Mouse (Mus musculus) forebrain, embryonic 13.5 days (tissue): Measurements from ENCODE around the gene Ganab. TPM values are rescaled to one million over a fixed set of nuclear protein-coding genes. Genes with fewer than 3 reads are reported as not detected.

ENCODE experiments used
- ATAC-seq: fragments of 200-750 bp; cut with Nextera tagmentation; 2 replicates; pipeline ENCODE4 v1.8.0; 2017
- H3K27ac ChIP-seq: fragments of 300-500 bp; sonication (generic); 2 replicates; pipeline ENCODE4 v1.5.1; 2015; ENCODE audit warnings: inconsistent platforms, mild to moderate bottlenecking, moderate library complexity
- H3K27me3 ChIP-seq: fragments of 300-500 bp; sonication (generic); 2 replicates; pipeline ENCODE4 v1.6.1; 2015; ENCODE audit warnings: mild to moderate bottlenecking, inconsistent platforms
- H3K36me3 ChIP-seq: fragments of 300-500 bp; sonication (generic); 2 replicates; pipeline ENCODE4 v1.6.1; 2015; ENCODE audit warnings: mild to moderate bottlenecking, inconsistent platforms; ENCODE audit not compliant: poor library complexity, severe bottlenecking
- H3K4me1 ChIP-seq: fragments of 300-500 bp; sonication (generic); 2 replicates; pipeline ENCODE4 v1.6.1; 2015; ENCODE audit warnings: inconsistent platforms
- H3K4me2 ChIP-seq: fragments of 300-500 bp; sonication (generic); 2 replicates; pipeline ENCODE4 v1.6.1; 2015; ENCODE audit warnings: inconsistent platforms, mild to moderate bottlenecking, moderate library complexity
- H3K4me3 ChIP-seq: fragments of 300-500 bp; sonication (generic); 2 replicates; pipeline ENCODE4 v1.5.1; 2015; ENCODE audit warnings: mild to moderate bottlenecking, inconsistent platforms
- H3K9ac ChIP-seq: fragments of 300-500 bp; sonication (generic); 2 replicates; pipeline ENCODE4 v1.6.1; 2015; ENCODE audit warnings: mild to moderate bottlenecking, inconsistent platforms
- H3K9me3 ChIP-seq: fragments of 300-500 bp; sonication (generic); replicated peaks from 2 replicates; pipeline ENCODE4 v1.6.1; 2016; ENCODE audit warnings: inconsistent platforms
- WGBS: fragments of 180-500 bp; shearing (Covaris S2); methylation state at CpG from one replicate; pipeline ENCODE4 v1.1.7; 2015; 5-methylcytosine and 5-hydroxymethylcytosine counted together
- polyA plus RNA-seq: library from polyadenylated mRNA; unstranded; fragments of >200 nt; fragmentation: Nextera tagmentation; extraction: Ambion mirVana; gene quantifications from 2 replicates; pipeline ENCODE4 v1.2.1, GENCODE M21; 2015

The Ganab gene
- polyA plus RNA-seq, 1 experiment from 2014 or later: 83.6 TPM

- 3% methylated on average over 38 of the region's 50 CpGs for WGBS
- H3K4me3 ChIP-seq: peak within 1 kb of the TSS; percentile 80
- ATAC-seq: peak; percentile 98
These were observed 22.3 kb downstream of the Ganab start, which contains the start of gene B3gat3 for GRCm38 (mm10) chr19:8920073-8920736. TSS of gene B3gat3 (plus strand) at chr19:8920374.

GRCm38 (mm10) chr19:8920836-8921291 lies 23.0 kb downstream of the Ganab start:
- ATAC-seq: peak; percentile 0; the same call in 1 of the 2 replicates
- peak overlapping the region; percentile 84 for H3K9ac ChIP-seq
- peak overlapping the region; percentile 74 for H3K27ac ChIP-seq
- H3K36me3 ChIP-seq: peaks cover 21% of the 10 kb centered on the region
- H3K27me3 ChIP-seq: no peaks in the 10 kb centered on the region
- H3K4me2 ChIP-seq: peak overlapping the region; percentile 71
- H3K4me1 ChIP-seq: peaks cover 15% of the 10 kb centered on the region
- peak overlapping the region; percentile 80 for H3K4me3 ChIP-seq
- H3K9me3 ChIP-seq: no peaks in the 10 kb centered on the region
- 2% methylated on average over 6 of the region's 6 CpGs for WGBS

More at GRCm38 (mm10) chr19:8920073-8920736, 22.3 kb downstream of the Ganab start, which contains the start of gene B3gat3:
- Histone ChIP-seq H3K27me3 (no peaks in the 10 kb centered on the region), H3K27ac (peak within 1 kb of the TSS; percentile 74), H3K9ac (peak within 1 kb of the TSS; percentile 84), H3K9me3 (no peaks in the 10 kb centered on the region), H3K36me3 (peaks cover 21% of the 10 kb centered on the region), H3K4me1 (peaks cover 15% of the 10 kb centered on the region), H3K4me2 (peak within 1 kb of the TSS; percentile 71)

- 87% methylated on average over 9 of the region's 9 CpGs for WGBS
- no peak for ATAC-seq
- no peak overlapping the region for H3K9ac ChIP-seq
- H3K4me2 ChIP-seq: peak overlapping the region; percentile 71
- peak overlapping the region; percentile 80; the same call in 1 of the 2 replicates for H3K4me3 ChIP-seq
- H3K9me3 ChIP-seq: no peaks in the 10 kb centered on the region
- peaks cover 20% of the 10 kb centered on the region for H3K36me3 ChIP-seq
- H3K27me3 ChIP-seq: no peaks in the 10 kb centered on the region
- no peak overlapping the region for H3K27ac ChIP-seq
- peaks cover 15% of the 10 kb centered on the region for H3K4me1 ChIP-seq
These were observed 23.9 kb downstream of the Ganab start for GRCm38 (mm10) chr19:8921741-8922140.

- no peak for ATAC-seq
- Histone ChIP-seq H3K27me3 (peaks cover 11% of the 10 kb centered on the region), H3K36me3 (peaks cover 35% of the 10 kb centered on the region), H3K9ac (no peak overlapping the region), H3K4me1 (peaks cover 22% of the 10 kb centered on the region), H3K9me3 (no peaks in the 10 kb centered on the region), H3K4me2 (no peak overlapping the region), H3K27ac (no peak overlapping the region), H3K4me3 (no peak overlapping the region)
- WGBS: 90% methylated on average over 2 of the region's 2 CpGs
These were observed 28.9 kb downstream of the Ganab start for GRCm38 (mm10) chr19:8926766-8927165.

GRCm38 (mm10) chr19:8927891-8928525 lies 30.1 kb downstream of the Ganab start:
- Histone ChIP-seq H3K4me2 (no peak overlapping the region), H3K9me3 (no peaks in the 10 kb centered on the region), H3K27ac (no peak overlapping the region), H3K9ac (no peak overlapping the region), H3K36me3 (peaks cover 35% of the 10 kb centered on the region), H3K4me1 (peaks cover 20% of the 10 kb centered on the region), H3K27me3 (peaks cover 11% of the 10 kb centered on the region), H3K4me3 (no peak overlapping the region)
- WGBS: 90% methylated on average over 12 of the region's 12 CpGs
- no peak for ATAC-seq

- H3K36me3 ChIP-seq: peaks cover 40% of the 10 kb centered on the region
- no peak overlapping the region for H3K27ac ChIP-seq
- H3K4me1 ChIP-seq: peaks cover 20% of the 10 kb centered on the region
- peak overlapping the region; percentile 76 for H3K4me2 ChIP-seq
- no peaks in the 10 kb centered on the region for H3K9me3 ChIP-seq
- H3K27me3 ChIP-seq: peaks cover 11% of the 10 kb centered on the region
- peak; percentile 44 for ATAC-seq
- WGBS: 15% methylated on average over 16 of the region's 16 CpGs
- H3K9ac ChIP-seq: peak overlapping the region; percentile 77
- H3K4me3 ChIP-seq: peak overlapping the region; percentile 56
These were observed 30.9 kb downstream of the Ganab start for GRCm38 (mm10) chr19:8928689-8929223.

- H3K36me3 ChIP-seq: peaks cover 44% of the 10 kb centered on the region
- WGBS: under 1% methylated on average over 68 of the region's 74 CpGs
- peak; percentile 58 for ATAC-seq
- peak within 1 kb of the TSS; percentile 56 for H3K4me3 ChIP-seq
- no peak within 1 kb of the TSS; the same call in 1 of the 2 replicates for H3K27ac ChIP-seq
- peaks cover 20% of the 10 kb centered on the region for H3K4me1 ChIP-seq
- peaks cover 11% of the 10 kb centered on the region for H3K27me3 ChIP-seq
- no peaks in the 10 kb centered on the region for H3K9me3 ChIP-seq
- peak within 1 kb of the TSS; percentile 76 for H3K4me2 ChIP-seq
- peak within 1 kb of the TSS; percentile 77 for H3K9ac ChIP-seq
These were observed 31.6 kb downstream of the Ganab start, which contains the start of the genes Rom1 and Eml3 for GRCm38 (mm10) chr19:8929224-8930088. TSS of gene Rom1 (minus strand) at chr19:8929356. TSS of gene Eml3 (plus strand) at chr19:8929552.

- H3K4me2 ChIP-seq: peak overlapping the region; percentile 76
- peak overlapping the region; percentile 56 for H3K4me3 ChIP-seq
- H3K4me1 ChIP-seq: peaks cover 20% of the 10 kb centered on the region
- H3K36me3 ChIP-seq: peaks cover 44% of the 10 kb centered on the region
- H3K27me3 ChIP-seq: peaks cover 11% of the 10 kb centered on the region
- H3K9ac ChIP-seq: peak overlapping the region; percentile 77
- no peaks in the 10 kb centered on the region for H3K9me3 ChIP-seq
- 19% methylated on average over 11 of the region's 11 CpGs for WGBS
- no peak overlapping the region for H3K27ac ChIP-seq
- peak; percentile 23; the same call in 1 of the 2 replicates for ATAC-seq
These were observed 32.2 kb downstream of the Ganab start for GRCm38 (mm10) chr19:8930117-8930516.

GRCm38 (mm10) chr19:8930771-8931170 lies 32.9 kb downstream of the Ganab start:
- H3K27me3 ChIP-seq: peaks cover 11% of the 10 kb centered on the region
- 83% methylated on average over 7 of the region's 7 CpGs for WGBS
- peaks cover 20% of the 10 kb centered on the region for H3K4me1 ChIP-seq
- peak overlapping the region; percentile 76 for H3K4me2 ChIP-seq
- peak overlapping the region; percentile 28; the same call in 1 of the 2 replicates for H3K9ac ChIP-seq
- 0 out of 2 replicates have a peak overlapping the region, but pooled peaks have one; percentile 56 for H3K4me3 ChIP-seq
- H3K27ac ChIP-seq: no peak overlapping the region
- ATAC-seq: no peak
- no peaks in the 10 kb centered on the region for H3K9me3 ChIP-seq
- peaks cover 41% of the 10 kb centered on the region for H3K36me3 ChIP-seq

GRCm38 (mm10) chr19:8936736-8937135 lies 38.9 kb downstream of the Ganab start:
- no peak for ATAC-seq
- Histone ChIP-seq H3K9me3 (no peaks in the 10 kb centered on the region), H3K4me1 (peaks cover 7% of the 10 kb centered on the region), H3K4me3 (no peak overlapping the region), H3K27me3 (no peaks in the 10 kb centered on the region), H3K9ac (no peak overlapping the region), H3K27ac (no peak overlapping the region), H3K36me3 (peaks cover 22% of the 10 kb centered on the region; the same call in 1 of the 2 replicates), H3K4me2 (no peak overlapping the region)
- 88% methylated on average over 2 of the region's 2 CpGs for WGBS

GRCm38 (mm10) chr19:8940526-8941133 lies 42.8 kb downstream of the Ganab start:
- Histone ChIP-seq H3K27ac (no peak overlapping the region), H3K4me3 (peak overlapping the region; percentile 85; the same call in 1 of the 2 replicates), H3K36me3 (peaks cover 27% of the 10 kb centered on the region), H3K4me1 (peaks cover 35% of the 10 kb centered on the region), H3K27me3 (no peaks in the 10 kb centered on the region), H3K4me2 (peak overlapping the region; percentile 72), H3K9me3 (no peaks in the 10 kb centered on the region), H3K9ac (peak overlapping the region; percentile 99; the same call in 1 of the 2 replicates)
- no peak; the same call in 1 of the 2 replicates for ATAC-seq
- WGBS: 82% methylated on average over 15 of the region's 15 CpGs
